Mouse (Mus musculus): ENCODE results near the gene Fam219a.
A peak's percentile ranks its signal among the peaks of the same experiment; 100 is the strongest.

Gene Fam219a

DNA sequence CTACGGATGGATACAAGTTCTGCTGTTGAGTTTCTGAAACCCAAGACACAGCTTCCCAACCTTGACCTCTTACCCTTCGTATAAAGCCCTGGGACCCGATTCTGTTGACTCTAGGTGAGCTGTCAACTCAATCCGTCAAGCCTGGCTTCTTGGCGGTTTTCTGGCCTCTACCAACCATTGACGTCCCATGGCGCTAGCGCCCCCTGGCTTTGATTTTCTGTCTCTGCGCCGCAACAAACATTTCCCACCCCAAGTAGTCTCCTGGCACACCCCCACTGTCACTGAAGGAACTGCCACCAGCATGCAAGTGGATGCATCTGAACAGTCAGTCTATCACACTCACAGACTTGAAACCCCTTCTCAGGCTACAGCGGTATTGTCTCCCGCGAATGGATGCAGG lies 63.2 kb downstream of the Fam219a start:
- DNase-seq (ENCODE audit: low read depth, low spot score), result no peak

DNA sequence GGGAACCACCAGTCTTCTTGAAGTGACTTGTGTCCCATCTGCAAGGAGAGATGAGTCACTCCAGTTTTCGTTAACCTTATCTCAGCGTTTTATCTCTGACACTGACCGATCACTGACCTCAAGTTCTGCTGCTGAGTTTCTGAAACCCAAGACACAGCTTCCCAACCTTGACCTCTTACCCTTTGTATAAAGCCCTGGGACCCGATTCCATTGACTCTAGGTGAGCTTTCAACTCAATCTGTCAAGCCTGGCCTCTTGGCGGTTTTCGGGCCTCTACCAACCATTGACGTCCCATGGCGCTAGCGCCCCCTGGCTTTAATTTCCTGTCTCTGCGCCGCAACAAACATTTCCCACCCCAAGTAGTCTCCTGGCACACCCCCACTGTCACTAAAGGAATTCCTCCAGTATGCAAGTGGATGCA lies 64.2 kb downstream of the Fam219a start:
- DNase-seq (ENCODE audit: low read depth, low spot score), result no peak

DNA sequence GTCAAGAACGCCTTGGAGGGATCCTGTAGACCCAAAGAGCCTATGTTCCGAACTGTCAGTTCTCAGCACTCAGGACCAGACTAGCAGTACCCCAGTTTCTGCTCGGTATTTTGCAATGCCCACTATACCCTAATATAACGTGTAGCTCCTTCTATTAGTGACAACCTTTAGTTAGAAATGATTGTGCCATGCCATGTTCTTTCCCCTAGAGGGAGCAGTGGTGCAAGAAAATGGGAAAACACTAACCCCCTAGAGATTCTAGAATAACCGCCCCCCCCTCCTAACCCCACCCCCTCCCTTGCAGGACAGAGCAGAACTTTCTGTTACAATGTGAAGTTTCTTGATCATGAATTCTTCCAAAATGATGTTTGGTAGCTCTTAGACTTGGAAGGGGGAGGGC lies 65.0 kb downstream of the Fam219a start:
- DNase-seq (ENCODE audit: low read depth, low spot score), result no peak

DNA sequence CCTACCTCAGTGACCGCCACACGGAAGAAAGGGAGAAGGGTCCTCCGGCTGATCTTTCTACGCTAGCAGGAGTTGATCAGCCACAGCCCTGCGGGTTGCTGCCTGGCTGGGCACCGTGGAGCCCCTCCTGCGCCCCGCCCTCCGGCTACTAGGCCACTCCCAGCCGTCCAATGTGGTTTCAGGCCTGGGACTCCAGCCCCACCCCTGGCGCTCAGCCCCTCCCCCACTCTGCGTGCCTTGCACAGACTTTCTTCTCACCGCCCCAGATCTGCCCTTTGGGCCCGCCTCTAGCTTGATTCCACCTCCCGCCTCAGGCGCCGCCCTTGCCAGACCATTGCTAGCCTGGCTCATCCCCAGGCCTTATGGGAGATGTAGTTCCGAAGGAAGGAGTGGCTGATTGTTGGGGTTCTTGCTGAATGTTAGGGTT lies 66.3 kb downstream of the Fam219a start, which contains the start of gene AI464131:
AI464131 (minus strand) TSS at position 91 of the 427 bp plus-strand sequence.
- peak; percentile 91 for DNase-seq (ENCODE audit: low read depth, low spot score)

DNA sequence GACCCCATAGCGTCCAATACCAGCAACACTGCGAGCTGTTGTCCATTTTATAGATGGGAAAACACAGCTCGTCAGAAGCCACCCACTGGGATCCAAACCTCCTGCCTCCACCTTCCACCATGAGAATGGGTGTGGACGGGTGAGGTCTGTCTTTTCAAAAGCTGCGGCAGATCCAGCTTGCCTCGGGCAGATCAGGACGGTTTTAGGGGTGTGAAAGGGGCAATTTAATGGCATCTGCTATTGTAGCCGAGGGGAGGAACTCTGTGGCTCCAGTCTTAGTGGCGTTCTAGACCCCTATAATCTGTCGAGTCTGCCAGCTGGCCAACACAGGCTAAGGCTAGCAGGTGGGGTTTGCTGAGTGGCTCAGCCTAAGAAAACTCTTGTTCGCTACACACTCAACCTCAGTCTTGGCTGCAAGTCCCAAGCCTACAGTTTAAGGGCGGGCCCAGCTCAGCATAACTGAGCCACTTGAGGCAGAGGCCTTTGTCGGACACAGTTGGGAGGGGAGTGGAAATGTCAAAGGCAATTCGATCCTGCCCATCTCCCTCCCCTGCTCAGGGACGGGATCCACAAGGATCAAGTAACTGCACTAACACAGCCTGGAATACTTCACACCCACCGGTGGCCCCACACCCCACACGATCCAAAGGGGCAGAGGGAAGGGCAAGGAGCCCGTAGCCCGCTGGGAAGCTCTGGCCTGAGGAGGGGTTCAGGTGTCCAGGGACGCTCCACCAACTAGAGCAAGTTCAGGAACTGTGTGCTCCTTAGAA lies 67.0 kb downstream of the Fam219a start:
- no peak for DNase-seq (ENCODE audit: low read depth, low spot score)

DNA sequence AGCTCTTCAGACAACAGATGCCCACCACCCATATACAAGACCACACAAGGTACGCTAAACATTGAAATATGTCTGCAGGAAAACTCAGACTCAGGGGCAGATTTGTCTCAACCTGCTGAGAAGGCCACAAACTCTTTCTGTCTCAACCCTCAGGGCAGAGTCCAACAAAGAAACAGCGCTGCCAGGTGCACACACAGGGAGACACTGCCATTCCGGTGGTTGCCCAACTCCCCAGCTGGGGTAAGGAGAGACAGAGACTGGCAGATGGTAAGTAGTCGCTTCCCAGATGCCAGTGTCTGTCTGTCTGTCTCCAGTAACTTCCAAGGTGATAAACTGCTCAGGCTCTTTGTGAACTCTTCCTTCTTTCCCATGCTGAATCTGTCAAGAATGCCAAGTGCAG lies 68.6 kb downstream of the Fam219a start:
- no peak for DNase-seq (ENCODE audit: low read depth, low spot score)

DNA sequence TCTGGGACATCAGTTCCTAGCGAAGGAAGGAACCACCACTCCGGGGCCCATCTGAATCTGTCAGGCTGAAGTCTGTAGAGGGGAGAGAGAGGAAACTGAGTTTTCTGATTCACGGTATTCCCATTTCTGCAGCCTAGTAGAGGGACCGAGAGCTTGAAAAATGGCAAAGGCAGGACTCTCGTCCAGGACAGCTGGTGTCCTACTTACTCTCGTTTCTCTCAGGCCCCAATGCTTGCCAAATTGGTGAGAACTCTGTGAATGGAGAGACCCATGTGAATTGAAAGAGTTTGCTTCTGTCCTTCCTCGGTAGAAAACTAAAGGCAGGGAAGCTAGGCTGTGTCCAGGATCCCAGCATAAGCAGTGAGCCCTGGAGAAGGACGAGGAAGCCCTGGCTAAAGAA lies 69.7 kb downstream of the Fam219a start:
- DNase-seq (ENCODE audit: low read depth, low spot score), result no peak

DNA sequence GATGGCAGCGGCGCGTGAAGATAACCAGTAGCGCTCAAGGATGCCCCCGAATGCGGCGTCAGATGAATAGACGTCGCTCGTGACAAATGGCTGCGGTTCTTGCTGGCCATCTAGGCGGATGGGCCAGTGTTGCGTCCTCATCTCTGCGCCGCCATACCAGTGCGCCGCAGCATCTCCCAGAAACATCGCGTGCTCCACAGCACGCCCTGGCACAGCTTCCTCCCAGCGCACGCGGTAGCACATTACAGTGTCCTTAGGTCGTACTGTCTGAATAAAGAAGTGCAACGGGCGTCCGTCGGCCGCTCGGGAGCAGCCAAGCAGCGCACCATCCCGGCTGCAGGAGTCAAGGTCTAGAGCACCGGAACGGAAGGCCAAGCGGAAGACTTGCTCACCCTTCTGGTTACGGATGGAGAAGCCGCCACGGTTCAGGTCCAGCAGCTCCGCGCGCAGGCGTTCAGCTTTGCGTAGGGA lies 70.4 kb downstream of the Fam219a start:
- no peak for DNase-seq (ENCODE audit: low read depth, low spot score)

DNA sequence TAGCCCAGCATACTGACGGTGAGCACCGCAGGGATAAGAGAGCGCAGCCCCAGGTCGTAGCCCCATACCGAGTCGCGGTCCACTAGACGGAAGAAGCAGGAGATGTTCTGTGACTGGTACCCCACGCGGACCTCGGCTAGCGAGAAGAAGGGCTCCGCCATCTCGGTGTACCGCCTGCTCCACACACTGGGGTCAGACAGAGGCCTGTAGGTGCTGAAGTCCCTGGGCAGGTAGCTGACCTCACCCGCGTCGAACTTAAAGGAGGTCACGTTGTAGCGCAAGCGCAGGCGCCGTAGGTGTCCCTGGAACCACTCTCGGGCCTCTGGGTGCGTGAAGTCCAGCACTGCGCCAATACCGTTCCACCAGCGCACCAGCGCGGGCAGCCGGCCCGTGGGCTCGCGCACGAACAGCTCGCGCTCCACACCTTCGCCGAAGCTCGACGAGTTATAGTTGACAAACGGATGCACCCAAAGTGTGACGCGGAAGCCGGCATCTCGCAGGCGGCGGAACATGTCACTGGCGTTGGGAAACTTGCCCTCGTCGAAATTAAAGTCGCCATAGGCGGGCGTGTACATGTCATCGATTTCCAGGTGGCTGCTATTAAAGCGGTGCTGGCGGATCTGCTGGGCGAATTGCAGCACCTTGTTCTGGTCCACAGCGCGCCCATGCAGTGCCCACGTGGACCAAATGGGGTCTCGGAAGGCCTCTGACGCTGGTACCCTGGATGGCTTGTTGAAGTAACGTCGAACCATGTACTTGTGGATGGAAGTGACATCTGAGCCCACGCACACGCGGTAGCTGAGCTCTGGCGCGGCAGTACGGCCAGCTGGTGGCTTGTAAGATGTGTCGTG lies 71.1 kb downstream of the Fam219a start:
- no peak for DNase-seq (ENCODE audit: low read depth, low spot score)

DNA sequence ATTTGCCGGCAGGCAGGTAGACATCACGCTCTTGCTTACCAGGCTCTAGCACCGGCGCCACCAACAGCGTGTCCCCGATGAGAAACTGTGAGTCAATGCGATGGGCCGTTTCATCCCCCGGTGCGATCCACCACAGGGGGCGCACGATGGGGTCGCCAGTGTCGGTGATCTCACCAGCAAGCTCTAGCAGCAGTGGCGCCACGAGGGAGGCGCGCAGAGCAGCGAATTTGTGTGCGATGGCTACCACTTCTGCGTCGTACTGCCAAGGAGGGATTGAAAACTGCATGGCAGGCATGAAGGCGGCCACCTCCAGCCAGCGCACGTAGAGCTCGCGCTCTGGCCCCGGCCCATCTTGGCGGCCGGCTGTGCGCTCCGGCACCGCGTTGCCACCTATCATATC lies 71.8 kb downstream of the Fam219a start:
- DNase-seq (ENCODE audit: low read depth, low spot score), result no peak

DNA sequence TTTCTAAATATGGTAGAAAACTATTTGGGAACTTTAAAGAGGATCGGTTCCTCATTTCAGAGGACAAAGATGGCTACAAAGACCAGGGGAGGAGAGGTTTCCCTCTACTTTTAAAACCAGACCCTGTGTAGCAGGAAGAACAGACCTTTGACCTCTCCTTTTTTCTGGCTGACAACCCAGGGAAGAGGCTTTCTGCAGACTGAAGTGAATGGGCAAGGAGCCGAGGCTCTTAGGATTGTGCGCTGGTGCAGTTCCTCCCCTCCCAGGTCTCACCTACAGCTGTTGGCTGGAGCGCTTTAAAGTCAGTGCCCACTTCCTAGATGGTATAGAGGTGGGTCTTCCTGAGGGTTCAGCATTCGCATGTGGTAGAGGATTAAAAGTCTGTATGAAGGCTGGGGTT lies 72.3 kb downstream of the Fam219a start:
- no peak for DNase-seq (ENCODE audit: low read depth, low spot score)

DNA sequence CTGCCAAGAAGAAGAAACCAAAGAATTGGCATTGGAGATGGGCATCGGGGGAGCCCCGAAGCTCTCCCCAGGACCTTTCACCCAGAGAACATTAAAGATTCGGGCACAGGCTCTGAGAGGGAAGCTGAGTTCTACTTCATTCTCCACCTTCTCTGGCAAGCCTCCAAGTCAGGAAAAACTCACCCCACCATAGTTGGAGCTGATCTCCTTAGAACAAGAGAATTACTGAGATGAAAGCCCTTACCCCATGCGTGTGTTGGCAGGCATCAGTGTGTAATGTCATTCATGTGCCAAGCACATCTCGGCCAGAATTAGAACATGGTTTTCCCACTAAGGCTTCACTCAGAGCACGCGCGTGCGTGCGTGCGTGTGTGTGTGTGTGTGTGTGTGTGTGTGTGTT lies 73.5 kb downstream of the Fam219a start:
- no peak for DNase-seq (ENCODE audit: low read depth, low spot score)

DNA sequence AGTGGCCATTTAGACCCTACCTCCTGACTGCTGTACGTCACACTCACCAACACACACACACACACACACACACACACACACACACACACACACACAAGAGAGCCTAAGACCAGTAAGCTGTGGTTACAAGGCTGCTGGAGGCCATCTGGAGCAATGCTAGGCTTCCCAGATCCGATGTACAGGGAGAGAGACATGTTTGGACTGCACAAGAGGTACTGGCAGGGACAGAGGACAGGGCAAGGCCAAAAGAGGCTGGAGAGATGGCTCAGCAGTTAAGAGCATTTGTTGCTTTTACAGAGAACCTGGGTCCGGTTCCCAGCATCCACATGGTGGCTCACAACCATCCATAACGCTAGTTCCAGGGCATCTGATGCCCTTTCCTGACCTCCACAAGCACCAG lies 74.3 kb downstream of the Fam219a start:
- DNase-seq (ENCODE audit: low read depth, low spot score), result no peak

DNA sequence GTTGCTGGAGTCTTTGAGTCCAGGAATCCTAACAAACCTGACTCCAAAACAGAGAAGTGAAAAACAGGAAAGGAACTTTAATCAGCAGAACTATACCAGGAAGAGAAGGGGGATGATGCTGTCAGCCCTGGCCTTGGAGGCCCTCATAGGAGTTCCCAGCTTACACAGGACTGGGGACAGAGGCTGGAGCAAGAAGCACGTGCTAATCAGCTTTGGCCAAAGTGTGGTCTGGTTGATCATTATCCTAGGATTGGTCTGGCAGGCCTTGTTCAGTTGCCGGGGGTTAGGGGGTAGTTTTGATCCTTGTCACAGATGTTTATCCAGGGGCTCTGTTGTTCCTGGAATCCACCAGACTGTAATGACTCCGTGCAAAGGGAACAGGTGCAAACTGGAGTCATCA lies 75.0 kb downstream of the Fam219a start:
- DNase-seq (ENCODE audit: low read depth, low spot score), result no peak

DNA sequence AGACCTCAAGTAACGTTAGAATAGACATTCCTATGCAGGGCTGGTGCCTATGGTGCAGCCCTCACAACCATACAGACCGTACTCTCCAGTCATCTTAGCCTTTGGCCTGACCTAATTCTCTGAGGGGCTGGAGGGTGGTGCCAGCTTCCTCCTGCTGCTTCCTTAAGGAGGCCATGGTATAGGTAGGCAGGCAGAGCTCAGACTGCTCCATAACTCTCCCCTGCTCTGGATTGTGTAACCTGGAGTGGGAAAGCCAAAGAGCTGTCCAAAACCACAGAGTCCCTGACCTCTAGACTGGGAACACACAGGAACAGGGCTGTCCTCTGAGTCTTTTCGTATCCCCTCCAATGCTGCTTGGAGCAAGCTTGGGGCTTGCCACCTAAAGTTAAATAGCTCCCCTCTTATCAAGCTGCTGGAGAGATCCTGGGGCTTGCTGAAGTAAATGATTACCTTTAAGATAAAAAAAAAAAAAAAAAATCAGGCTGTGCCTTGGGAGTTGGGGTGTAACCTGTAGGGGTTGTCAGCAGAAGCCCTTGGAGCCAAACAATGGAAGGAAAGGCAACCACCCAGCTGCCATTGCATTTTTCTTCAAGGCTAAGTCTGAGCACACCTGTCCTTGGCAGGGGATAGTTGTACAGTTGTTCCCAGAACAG lies 75.7 kb downstream of the Fam219a start:
- DNase-seq (ENCODE audit: low read depth, low spot score), result no peak

DNA sequence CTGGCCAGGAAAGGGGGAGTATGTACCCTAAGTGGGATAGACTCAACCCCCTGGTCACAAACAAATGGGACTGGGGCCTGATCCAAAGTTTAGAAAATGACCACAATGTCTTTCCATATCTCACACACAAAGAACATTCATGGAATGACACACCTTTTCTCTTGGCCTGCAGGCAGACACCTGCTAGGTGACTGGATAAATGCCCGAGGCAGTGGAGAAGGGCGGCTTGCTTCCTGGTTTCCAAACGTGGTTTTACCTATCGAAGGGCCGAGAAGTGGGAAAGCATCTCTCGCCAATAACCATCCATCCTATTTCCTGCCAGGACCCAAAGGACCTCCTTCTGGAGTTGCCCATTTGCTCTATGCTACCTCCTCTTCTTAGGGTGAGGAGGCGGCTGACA lies 76.4 kb downstream of the Fam219a start:
- no peak for DNase-seq (ENCODE audit: low read depth, low spot score)

DNA sequence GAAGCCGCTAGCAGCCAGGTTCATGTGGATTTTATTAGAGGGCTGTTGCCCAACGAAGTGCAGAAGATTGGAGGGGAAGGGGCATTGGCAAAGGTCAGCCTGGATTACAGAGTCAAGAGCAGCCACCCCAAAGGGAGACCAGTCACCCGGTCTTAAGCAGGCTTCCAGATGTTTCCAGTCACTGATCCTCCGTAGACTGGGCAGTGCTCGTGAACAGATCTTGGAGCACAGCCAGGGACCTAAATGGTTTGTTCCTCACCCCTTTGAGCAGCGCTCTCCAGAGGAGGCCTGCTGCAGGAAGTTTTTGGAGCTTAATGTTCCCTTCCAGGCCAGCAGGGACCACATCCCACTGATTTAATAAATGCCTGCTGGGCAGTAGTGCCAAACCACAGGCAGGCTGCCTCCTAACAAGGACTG lies 87.7 kb downstream of the Fam219a start:
- no peak for DNase-seq (ENCODE audit: low read depth, low spot score)

DNA sequence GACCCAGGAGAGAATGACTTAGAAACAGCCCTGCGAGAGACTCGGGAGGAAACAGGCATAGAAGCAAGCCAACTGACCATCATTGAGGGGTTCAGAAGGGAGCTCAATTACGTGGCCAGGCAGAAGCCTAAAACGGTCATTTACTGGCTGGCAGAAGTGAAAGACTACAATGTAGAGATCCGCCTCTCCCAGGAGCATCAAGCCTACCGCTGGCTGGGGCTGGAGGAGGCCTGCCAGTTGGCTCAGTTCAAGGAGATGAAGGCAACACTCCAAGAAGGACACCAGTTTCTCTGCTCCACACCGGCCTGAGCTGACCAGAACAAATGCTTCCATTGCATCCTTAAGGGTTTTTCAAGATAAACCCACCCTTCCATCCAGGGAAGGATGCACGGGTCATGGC lies 89.1 kb downstream of the Fam219a start:
- DNase-seq (ENCODE audit: low read depth, low spot score), result no peak

DNA sequence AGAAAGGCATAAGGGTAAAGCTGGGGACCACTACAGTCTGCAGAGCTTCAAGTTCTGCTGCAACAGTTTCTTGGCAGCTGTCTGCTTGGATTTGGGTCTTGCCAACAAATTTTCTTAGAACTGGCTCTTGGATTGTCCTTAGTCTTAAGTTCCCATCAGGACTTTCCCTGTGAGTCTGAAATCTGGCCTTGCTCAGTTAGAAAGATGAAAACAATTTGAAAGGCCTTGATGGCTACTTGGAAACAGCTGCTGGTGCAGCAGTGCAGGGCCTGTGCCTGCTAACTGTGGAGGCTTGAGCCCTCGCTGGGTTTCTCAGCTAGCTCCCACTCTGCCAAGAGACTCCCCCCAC lies 89.9 kb downstream of the Fam219a start:
- no peak for DNase-seq (ENCODE audit: low read depth, low spot score)

DNA sequence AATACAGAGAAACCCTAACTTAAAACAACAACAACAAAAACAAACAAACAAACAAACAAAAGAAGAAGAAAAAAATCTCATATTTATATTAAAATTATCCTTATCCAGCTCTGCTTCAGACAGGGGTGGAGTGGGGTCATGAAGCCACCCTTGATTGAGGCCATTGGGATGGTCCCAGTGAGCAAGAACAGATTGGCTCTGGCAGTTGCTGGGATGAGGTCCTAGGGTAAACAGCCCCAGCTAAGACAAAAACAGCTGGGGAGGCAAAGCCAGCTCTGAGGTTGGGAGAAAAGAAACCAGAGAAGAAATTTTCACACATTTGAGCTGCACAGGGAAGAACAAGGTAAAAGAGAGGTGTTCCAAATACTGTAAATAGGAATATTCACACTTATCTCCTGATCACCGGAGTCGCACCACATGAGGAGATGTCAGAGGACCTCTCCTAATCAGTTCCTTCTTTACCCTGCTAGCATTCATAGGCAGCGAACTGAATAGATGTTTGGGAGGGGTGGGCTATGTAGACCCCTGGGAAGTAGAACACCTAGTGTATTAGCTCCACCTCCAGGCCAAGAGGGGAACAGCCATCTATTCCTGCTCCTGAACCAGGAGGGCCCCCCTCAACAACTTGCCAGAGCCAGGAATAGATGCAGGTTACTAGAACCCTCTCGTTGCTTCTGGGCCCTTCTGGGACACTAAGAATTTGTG lies 90.4 kb downstream of the Fam219a start:
- no peak for DNase-seq (ENCODE audit: low read depth, low spot score)

DNA sequence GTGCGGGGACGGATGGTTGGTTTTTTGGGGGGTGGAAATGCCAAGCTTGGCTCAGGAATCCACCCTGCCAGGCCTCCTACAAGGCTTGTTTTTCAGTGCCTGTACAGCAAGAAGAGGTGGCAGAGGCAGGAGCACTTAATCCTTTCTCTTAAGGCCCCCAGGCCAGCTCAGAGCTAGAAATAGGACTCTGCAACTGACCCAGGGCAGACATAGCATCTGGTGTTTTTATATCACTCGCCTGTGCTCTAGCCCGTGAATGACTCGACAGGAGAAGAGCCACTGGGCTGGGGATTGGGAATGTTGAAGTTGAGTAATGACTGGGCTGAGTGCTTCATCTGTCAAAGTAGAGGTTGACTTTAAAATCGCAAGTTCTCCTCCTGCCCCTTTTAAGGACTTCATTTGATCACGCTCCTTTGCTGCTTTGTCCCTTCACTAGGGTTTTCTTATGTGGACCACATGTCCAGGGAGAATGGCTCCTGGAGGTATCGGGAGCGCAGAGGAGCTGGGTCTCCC lies 91.6 kb downstream of the Fam219a start:
- no peak for DNase-seq (ENCODE audit: low read depth, low spot score)

DNA sequence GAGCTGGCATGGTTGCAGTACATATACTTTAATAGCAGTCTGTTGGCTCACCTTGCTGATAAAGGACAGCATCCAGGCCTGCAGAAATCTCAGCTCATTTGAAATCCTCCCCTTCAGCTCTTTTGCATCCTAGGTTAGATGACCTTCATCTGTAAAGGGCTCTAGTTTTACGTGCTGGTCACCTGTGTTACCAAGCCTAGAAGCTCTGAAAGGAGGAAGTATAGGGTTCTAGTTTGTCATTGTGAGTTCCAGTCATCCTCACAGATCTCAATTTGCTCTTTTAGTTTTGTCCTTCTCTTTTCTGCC lies 98.0 kb downstream of the Fam219a start:
- DNase-seq (ENCODE audit: low read depth, low spot score), result no peak
